In genomic region chr6:91472868-91473804, GRCm38 (mm10) we compare ENCODE assay signal across 1 mouse cellular context.
TF ChIP-seq lines count a peak whose summit lies in the region.

TSS of gene Chchd4 (minus strand) at chr6:91473546.
TSS of gene Tmem43 (plus strand) at chr6:91473703.

TF ChIP-seq in MEL, 35 proteins besides CTCF, POLR2A, EP300 and RAD21 (continued from another document):
- peak; percentile 61; the same call in 1 of the 2 replicates for TF ChIP-seq CHD2 (IDR thresholded peaks at IDR 0.05; ENCODE audit: low read length)
- TF ChIP-seq UBTF (IDR thresholded peaks at IDR 0.05; ENCODE audit: borderline replicate concordance, insufficient read depth, low read depth, low read length) = 0 out of 2 replicates have a peak, but pooled peaks have one; percentile 15
- TF ChIP-seq MYC (IDR thresholded peaks at IDR 0.05; ENCODE audit: low read depth, low read length) = peak; percentile 82
- TF ChIP-seq TCF12 (IDR thresholded peaks at IDR 0.05; ENCODE audit: low read depth, low read length) = peak; percentile 64; the same call in 1 of the 2 replicates
- no peak for TF ChIP-seq MYB (IDR thresholded peaks at IDR 0.05; ENCODE audit: low read depth, low read length)
- TF ChIP-seq E2F4 (IDR thresholded peaks at IDR 0.05; ENCODE audit: borderline replicate concordance, low read depth, low read length) = peak; percentile 90
- TF ChIP-seq GABPA (IDR thresholded peaks at IDR 0.05; ENCODE audit: low read depth, low read length) = no peak; the same call in 1 of the 2 replicates
- TF ChIP-seq MAFK (IDR thresholded peaks at IDR 0.05; ENCODE audit: borderline replicate concordance, low read depth, low read length) = no peak
- no peak for TF ChIP-seq CHD1 (IDR thresholded peaks at IDR 0.05; ENCODE audit: low read depth, low read length)
- no peak for TF ChIP-seq MAZ (IDR thresholded peaks at IDR 0.05; ENCODE audit: low read depth, low read length)
- TF ChIP-seq MXI1 (IDR thresholded peaks at IDR 0.05; ENCODE audit: low read depth, low read length) = peak; percentile 91
- no peak for TF ChIP-seq ZKSCAN1 (IDR thresholded peaks at IDR 0.05; ENCODE audit: low read depth, low read length)
- TF ChIP-seq SMC3 (IDR thresholded peaks at IDR 0.05; ENCODE audit: low read depth, low read length) = no peak
